Mouse (Mus musculus): ENCODE measurements around the gene Gpc5.

The Gpc5 gene

DNA sequence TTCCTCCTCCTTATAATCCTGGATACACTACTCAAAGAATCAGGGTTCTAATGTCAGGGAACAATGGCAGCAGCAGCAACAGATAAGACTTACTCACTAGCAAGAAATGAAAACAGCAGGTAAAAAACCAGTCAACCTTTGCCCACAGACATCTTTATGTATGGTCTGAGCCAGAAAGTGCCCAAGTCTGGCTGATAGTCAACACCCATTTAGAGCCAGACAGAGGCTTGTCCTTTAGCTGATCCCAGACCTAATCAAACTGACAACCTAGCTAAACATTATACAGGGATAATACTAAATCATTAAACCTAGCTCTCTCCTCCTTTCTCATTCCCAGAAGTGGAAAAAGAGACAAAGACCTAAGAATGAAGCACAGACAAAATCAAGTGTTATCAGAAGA is 1225.5 kb downstream of the Gpc5 start:
- no peak for DNase-seq (ENCODE audit: low spot score)

DNA sequence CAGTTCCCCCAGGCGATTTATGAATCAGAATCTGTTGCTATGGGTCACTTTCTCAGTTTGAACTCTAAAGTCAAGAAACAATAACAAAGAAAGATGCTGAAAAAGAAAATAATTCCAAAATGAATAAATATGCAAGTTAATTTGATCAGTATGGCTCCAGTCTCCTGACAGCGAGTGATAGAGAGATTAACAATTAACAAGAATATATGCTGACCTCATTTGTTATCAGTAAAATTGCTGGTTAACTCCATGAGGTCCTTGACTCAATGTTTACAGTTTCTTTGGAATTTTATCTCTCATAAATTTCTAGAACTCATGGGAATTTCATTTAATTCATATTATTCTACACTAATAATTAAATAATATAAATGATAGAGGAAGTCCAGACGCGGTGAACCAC is 1244.2 kb downstream of the Gpc5 start:
- no peak for DNase-seq (ENCODE audit: low spot score)

DNA sequence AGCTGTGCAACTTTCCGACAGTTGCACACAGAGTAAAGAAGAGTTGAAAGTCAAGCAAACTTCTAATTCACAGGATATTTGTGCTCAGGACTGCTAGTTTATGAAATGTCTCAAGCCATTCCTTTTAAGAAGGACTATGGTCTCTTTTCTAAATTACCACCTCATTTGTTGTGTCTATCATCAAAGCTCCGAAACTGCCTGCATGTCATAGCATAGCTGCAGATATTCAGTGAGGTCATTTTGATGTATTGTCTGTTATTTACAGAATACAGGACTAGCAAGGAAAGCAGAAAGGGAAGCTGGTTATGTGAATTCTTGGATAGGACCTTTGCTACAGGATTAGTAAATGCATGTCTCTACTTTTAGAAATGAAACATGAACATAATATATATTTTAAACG is 1246.4 kb downstream of the Gpc5 start:
- DNase-seq (ENCODE audit: low spot score), result no peak

DNA sequence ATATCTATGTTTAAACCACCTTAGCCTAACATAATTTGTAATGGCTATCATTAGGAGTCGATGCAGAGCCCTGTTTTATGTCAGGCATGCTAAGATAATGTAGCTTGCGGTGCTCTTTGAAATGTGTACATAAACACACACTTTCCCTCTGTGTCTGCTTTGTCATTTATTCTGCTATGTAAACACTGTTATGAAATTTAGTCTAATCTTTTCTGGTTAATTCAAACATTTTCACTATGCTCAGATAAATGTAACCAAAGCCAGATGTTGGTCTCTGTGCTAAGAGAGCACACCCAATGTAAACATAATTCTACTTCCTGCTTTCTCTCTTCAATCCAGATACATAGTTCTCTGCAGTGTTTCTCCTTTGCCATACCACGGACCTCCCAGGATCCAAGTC is 1256.5 kb downstream of the Gpc5 start:
- DNase-seq (ENCODE audit: low spot score), result no peak

DNA sequence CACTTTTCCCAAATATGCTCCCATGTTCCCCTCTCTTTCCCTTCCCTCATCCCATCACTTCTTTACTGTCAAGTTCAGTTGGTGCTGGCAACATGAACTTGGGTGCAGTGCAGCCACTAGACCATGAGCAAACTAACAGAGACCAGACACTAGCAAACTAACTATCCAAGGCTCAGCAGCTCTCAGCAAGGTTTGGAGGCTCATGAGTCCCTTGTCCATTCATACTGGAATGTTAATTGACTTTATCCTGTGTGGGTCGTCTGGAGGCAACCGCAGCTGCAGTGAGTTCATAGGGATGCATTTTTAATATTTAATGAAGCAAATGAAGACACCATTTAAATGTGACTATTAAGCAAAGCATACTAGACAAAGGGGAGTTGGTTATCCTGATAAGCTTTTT is 1292.6 kb downstream of the Gpc5 start:
- no peak for DNase-seq (ENCODE audit: low spot score)

DNA sequence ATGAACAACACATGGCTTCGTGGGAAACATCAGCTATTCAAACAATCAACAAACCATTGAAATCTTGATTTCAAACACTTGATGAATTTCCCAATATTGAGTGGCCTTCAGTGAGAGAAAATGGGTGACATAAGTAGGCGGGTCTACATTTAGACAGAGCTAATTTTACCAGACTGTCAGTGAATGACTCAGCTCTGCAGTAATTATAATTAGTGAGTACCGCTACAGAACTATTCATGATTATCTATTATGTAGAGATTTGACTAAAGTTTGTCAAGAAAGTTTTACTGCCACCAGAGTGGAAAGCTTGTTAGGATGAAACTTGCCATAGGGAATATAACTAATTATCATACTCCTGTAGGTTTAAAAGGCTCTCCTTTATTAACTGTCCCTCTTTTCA is 1323.5 kb downstream of the Gpc5 start:
- no peak for DNase-seq (ENCODE audit: low spot score)

DNA sequence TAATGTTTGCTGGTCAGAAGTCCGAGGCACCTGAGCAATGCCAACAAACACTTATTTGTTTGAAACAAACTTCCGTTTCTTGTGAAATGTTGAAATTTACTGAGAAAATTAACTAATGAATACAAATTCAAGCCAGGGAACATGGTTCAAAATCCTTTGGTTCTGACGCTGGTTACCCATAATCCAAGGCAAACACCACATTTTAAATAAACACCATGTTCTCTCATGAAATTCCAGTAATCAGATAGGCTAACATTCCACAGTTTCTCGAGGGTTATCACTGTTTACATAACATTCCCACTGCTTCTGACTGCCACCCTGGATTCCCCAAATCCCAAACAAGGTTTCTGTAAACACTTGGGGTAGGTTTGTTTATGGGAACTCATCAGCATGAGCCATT is 1356.2 kb downstream of the Gpc5 start:
- DNase-seq (ENCODE audit: low spot score), result no peak

DNA sequence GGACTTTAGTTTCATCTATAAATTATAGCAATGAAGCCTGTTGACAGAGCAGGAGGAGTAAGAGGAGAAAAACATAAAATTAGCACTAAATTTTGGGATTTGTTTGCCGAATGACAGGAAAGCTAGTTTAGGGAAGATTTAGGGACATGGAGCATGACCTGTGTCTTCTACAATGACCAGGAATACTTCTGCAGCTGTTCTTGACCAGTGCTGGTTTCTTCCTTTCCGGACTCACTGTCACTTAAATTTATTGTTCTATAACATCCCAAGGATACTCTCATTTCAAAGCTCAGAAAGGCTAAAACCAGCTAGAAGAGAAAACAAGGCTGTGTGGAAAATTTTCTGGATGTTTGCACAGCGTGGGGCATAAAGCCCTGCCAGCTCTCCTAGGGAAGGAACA is 1361.3 kb downstream of the Gpc5 start:
- DNase-seq (ENCODE audit: low spot score), result no peak

DNA sequence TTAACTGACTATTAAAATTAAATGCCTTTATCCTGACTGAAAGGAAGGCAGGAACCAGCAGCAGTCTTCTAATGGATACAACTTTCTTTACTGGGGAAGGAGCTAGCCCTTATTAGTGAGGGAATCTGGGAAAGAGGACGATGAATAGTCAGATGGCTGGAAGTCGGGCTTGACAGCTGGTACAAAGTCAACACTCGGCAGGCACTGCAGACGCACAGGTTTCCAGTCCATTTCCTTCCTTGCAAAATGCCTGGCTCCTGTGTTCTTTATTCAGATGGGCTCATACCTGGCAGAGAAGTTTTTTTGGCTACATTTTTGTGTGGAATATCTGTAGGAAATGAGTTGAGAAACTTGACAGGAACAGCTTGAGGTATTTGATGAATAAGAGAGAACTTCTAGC is 1364.2 kb downstream of the Gpc5 start:
- DNase-seq (ENCODE audit: low spot score), result no peak

DNA sequence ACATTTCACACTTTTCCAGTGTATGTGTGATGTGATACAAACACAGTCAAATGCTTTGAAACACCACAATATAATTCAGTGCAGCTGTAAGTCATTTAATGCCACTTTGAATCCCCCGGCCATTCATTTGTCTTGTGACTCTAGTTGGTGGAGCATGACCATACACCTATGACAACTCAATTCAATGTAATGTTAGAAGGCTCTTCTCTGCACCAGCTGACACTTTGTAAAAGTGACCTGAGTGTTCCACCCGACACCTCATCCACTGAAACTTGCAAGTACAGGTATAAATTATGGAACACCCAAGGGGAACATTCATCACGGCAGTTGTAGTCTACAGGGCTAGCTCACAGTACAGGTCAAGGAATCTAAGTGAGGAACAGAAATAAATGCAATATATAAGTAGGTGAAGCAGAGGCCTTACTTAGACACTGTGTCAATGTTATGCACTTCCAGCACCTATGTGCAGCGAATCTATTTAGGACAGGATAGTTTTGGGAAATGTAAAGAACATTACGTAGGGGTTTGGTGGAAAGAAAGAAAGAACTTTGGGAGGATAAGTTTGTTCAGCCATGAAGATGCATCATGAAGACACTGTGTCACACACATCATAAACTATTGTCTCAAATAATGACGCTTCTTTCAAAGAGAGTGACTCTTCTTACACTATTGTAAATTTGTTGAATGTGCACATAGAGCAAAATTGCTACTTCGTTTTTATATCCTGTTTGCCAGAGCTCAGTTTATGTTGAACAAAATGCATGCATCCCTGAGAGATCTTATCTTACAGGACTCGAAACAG is 1381.6 kb downstream of the Gpc5 start:
- DNase-seq (ENCODE audit: low spot score), result no peak

DNA sequence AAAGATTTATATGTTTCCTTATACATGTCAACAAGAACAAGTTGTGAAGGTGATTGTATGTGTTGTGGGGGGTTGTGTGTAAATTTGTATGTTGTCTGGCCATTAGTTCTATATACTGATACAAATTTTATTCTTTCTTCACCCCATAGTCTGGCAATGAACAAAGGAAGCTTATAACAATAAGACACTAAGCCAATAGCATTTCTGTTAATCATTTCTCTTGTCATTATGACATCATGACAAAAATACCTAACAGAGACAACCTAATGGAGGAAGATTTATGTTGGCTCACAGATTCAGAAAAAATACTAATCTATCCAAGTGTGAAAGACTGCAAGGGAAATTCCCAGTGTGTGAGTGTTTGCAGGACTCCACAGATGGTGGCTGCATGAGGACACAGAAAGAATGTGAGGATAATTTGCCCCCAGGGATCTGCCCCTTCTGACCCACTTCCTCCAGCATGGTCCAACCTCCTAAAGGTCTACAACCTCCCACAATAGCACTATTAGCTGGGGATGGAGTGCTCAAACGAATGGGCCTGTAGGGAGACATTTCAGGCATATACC is 1402.4 kb downstream of the Gpc5 start:
- DNase-seq (ENCODE audit: low spot score), result no peak

DNA sequence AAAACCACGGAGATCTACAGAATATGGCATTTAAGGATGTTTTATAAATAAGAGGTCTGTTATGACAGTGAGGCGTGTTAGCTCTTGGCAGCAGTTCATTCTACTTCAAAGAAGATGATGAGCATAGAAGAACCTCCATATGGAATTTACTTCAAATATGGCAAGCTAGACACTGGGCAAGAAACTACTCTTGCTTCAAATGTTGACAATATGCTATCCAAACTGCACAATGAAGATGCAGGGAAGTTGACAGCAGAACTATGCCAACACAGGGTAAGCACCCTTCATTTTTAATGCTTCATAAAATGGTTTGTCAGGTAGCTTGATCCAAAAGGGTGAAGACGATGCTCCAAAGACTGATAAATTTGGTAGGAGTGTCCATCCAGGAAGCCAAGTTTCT is 1446.2 kb downstream of the Gpc5 start:
- DNase-seq (ENCODE audit: low spot score), result no peak

DNA sequence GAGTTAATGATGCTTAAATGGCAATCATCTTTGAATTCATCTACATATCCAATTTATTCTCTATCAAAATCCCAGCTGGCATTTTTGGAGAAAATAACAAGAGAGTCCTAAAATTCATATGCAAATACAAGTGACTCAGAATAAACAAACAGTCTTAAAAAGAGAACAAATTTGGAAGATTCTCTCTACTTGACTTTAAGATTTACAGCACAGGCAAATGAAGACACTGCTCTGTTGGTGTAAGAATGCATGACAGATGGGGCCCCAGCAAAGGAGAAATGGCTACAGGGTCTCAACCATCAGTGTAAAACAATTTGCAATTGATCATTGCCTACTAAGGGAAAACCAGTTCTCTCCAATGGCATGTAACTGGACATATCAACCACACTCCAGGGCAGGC is 1451.7 kb downstream of the Gpc5 start:
- no peak for DNase-seq (ENCODE audit: low spot score)

DNA sequence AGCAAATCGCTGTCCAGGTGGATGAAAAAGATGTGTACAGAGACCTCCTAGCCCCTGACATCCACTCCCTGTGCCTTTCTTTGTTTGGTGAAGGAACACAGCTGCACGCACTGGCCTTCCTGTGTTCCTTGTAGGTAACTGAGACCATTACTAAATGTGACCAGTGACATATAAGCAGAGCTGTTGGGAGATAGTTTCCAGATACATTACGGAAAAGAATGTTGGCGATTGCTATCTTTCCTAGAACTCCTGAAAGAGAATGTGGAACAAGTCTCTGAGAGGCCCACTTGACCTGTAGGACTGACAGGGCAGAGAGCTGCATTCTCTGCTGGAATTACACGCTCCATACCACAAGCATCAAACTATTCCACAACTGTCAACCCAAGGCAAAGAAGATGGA is 1459.4 kb downstream of the Gpc5 start:
- no peak for DNase-seq (ENCODE audit: low spot score)

DNA sequence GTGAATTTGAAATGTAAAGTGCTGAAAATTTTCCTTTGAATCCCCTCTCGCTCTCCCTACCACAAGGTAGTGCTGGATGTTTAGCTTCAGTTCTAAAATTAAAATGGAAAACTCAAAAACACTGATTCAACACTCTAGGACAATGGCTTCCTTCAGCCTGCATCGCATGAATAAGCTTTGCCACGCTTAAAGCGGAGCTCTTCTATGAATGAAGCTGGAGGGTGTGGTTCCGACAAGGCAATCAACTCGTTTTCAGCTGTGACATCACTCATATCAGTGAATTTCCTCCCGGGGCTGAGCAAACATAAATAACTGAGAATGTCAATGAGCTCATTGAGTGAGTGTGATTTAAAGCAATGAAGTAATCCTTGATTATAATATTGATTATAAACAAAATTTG is 1461.3 kb downstream of the Gpc5 start:
- no peak for DNase-seq (ENCODE audit: low spot score)

DNA sequence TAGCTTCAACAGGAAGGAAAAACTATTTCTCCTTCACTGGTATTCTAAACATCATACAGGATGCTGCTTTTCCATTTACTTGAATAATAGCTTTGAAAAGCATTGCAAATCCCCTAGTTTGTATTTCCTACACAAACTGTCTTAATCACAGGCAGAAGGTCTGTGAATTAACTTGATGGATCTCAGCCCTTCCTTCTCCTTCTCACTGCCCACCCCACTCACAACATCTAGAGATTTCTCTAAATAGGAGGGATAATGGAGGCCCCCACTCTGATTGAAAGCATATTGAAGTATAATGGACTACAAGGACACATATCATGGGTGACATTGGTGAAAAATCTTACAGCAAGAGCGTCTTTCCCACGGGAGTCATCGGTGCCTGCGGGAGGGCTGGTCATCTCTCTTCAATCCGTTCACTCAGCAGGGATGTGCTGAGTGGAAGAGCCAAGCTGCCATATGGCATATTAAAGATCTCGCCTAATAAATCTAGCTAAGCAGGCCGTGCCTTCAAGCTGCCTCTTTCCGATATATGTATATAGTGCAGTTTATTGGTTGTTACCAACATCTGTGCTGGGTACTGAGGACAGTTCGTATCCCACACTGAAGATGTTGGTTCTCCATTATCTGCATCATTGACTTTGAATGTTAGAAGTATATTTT is 1466.3 kb downstream of the Gpc5 start:
- DNase-seq (ENCODE audit: low spot score), result no peak

DNA sequence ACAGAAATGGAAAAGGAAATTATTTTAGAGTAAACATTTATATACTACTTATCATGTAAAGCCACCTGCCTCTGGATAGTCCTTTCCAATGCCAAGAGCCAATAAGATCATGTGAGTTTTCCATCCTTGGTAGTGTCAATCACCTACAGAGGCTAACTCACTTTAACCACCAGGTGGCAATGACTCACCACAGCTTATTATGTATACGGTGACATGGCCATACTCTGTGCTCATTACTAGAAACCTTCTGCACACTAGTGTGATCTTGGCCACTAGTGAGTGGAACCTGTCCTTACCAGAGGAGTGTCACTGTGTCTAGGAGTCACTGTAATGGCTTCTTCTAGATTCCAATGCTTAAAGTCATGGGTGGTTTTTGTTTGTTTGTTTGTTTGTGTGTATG is 1468.0 kb downstream of the Gpc5 start:
- no peak for DNase-seq (ENCODE audit: low spot score)

All from urinary bladder, postnatal 25 days (tissue).